Mouse (Mus musculus): Measurements from ENCODE around the gene Gm20767. TPM values are rescaled to one million over a fixed set of nuclear protein-coding genes. Genes with fewer than 3 reads are reported as not detected.
"Not testable (repeated sequence)": the region's sequence is repeated elsewhere in the genome, so short reads cannot be mapped to it uniquely, and the experiment has no call there.

Gene Gm20767
- total and polyA plus RNA-seq, 2 experiments from 2014 or later, result not detected

DNA sequence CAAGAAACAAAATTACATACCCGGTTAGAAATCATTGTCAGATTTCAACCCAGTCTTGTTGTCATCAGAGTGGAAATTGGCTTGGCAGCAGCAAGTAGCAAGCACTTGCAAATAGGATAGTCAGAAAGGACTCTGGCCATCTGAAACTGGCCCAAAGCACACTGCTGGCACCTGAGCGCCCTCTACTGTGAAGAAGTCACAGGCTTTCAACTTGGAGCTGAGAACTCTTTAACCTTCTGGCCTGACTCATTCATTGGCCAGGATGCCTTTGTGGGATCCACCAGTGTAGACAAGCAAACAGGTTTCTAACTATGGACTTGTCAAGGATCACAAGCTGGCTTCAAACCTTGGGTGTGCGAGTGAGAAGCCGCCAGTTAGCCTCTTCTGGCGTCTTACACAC is 28.3 kb downstream of the Gm20767 start:
- H3K4me3 ChIP-seq (ENCODE audit: low read length); H3K9me3 ChIP-seq (ENCODE audit: low read length); ATAC-seq; H3K27ac ChIP-seq; H3K27me3 ChIP-seq (ENCODE audit: insufficient read depth, low read length); H3K4me1 ChIP-seq (ENCODE audit: insufficient read depth, low read length); DNase-seq (ENCODE audit: low spot score); H3K9ac ChIP-seq (replicated peaks; ENCODE audit: low read length); H3K4me2 ChIP-seq (ENCODE audit: low read depth, low read length); H3K36me3 ChIP-seq (ENCODE audit: insufficient read depth, low read length): not testable (repeated sequence)
- 54% methylated on average over 5 of the region's 5 CpGs for WGBS

DNA sequence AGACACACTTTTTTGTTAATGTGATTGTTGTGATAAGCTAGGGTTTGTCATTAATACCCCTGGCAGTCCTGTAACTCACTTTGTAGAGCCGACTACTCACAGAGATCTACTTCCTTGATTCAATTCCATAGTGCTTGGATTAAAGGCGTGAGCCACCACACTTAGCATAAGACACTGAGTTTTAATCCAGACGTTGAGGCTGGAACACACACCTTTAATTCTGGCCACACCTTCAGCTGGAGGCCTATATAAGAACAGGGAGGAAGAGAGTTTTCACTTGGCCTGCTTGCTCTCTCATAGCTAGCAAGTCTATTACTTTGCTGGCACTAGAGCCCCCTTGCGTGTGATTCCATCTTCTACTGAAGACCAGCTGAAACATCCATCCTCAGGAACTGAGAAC is 32.1 kb downstream of the Gm20767 start, which contains the start of gene Gm21818:
Gm21818 (plus strand) TSS at position 301 of the 400 bp plus-strand sequence.
- not testable (repeated sequence) for H3K27me3 ChIP-seq (ENCODE audit: insufficient read depth, low read length); H3K4me1 ChIP-seq (ENCODE audit: insufficient read depth, low read length); H3K4me2 ChIP-seq (ENCODE audit: low read depth, low read length); H3K4me3 ChIP-seq (ENCODE audit: low read length); H3K27ac ChIP-seq; H3K9me3 ChIP-seq (ENCODE audit: low read length); H3K36me3 ChIP-seq (ENCODE audit: insufficient read depth, low read length); DNase-seq (ENCODE audit: low spot score); H3K9ac ChIP-seq (replicated peaks; ENCODE audit: low read length); ATAC-seq
- WGBS, result 80% methylated on average over 4 of the region's 4 CpGs

DNA sequence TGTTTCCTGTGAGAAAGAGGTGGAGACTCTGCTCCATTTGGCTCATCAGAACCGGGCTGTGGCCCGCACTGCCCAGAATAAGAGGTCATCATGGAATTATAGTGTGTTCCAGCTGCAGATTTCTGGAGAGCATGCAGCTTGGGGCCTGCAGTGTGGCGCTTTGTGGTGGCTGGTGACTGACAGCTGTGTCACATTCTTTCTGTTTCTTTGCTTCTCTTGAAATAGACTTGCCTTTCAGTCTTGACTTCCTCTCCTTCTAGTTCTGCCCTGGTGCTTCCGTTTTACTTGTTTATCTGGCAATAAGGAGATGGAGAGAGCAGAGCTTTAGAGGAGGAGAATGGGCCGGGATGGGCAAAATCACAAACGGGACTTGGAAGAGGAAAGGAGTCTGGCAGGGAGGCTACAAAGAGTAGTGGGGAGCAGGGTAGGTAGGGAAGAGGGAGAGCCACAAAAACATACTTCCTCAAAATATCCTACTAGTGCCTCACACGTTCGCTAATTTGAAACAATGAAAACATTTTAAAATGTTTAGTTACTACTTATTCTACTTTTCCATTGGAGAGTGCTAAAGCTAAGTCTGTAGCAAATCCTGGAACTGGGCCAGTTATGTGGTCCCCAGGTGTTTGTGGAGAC is 56.3 kb downstream of the Gm20767 start:
- WGBS, result 80% methylated on average over 7 of the region's 8 CpGs

More for the DNA sequence above, 56.3 kb downstream of the Gm20767 start:
- H3K4me1 ChIP-seq (ENCODE audit: insufficient read depth, low read length); H3K9me3 ChIP-seq (ENCODE audit: low read length); H3K9ac ChIP-seq (replicated peaks; ENCODE audit: low read length); H3K4me3 ChIP-seq (ENCODE audit: low read length); H3K27ac ChIP-seq; DNase-seq (ENCODE audit: low spot score); ATAC-seq; H3K36me3 ChIP-seq (ENCODE audit: insufficient read depth, low read length); H3K27me3 ChIP-seq (ENCODE audit: insufficient read depth, low read length); H3K4me2 ChIP-seq (ENCODE audit: low read depth, low read length): not testable (repeated sequence)

Other genes starting within 250 kb of the Gm20767 start
- gene Tcstv1, start 245.5 kb upstream of the Gm20767 start, total RNA-seq (2014; rRNA removed), result not detected in 2 replicates
- gene Tcstv1, start 245.5 kb upstream of the Gm20767 start, polyA plus RNA-seq (2015; fragmentation: Nextera tagmentation; extraction: Ambion mirVana), result not detected in 2 replicates
- gene Gm21761, start 211.0 kb upstream of the Gm20767 start, total RNA-seq (2014; rRNA removed), result not detected in 2 replicates
- gene Gm21761, start 211.0 kb upstream of the Gm20767 start, polyA plus RNA-seq (2015; fragmentation: Nextera tagmentation; extraction: Ambion mirVana), result not detected in 2 replicates
- not detected in 2 replicates for gene B020031M17Rik, start 189.4 kb upstream of the Gm20767 start, total RNA-seq (2014; rRNA removed)
- not detected in 2 replicates for gene B020031M17Rik, start 189.4 kb upstream of the Gm20767 start, polyA plus RNA-seq (2015; fragmentation: Nextera tagmentation; extraction: Ambion mirVana)
- gene Gm36079, start 113.2 kb upstream of the Gm20767 start, total RNA-seq (2014; rRNA removed), result not detected in 2 replicates
- not detected in 2 replicates for gene Gm36079, start 113.2 kb upstream of the Gm20767 start, polyA plus RNA-seq (2015; fragmentation: Nextera tagmentation; extraction: Ambion mirVana)
- not detected in 2 replicates for gene Gm21188, start 88.1 kb upstream of the Gm20767 start, total RNA-seq (2014; rRNA removed)
- 0.24 TPM in 1 of 2 replicates, not detected in the other for gene Gm21188, start 88.1 kb upstream of the Gm20767 start, polyA plus RNA-seq (2015; fragmentation: Nextera tagmentation; extraction: Ambion mirVana)
- not detected in 2 replicates for gene Gm21818, start 32.2 kb downstream of the Gm20767 start, total RNA-seq (2014; rRNA removed)
- not detected in 2 replicates for gene Gm21818, start 32.2 kb downstream of the Gm20767 start, polyA plus RNA-seq (2015; fragmentation: Nextera tagmentation; extraction: Ambion mirVana)
- gene Gm21762, start 75.7 kb downstream of the Gm20767 start, total RNA-seq (2014; rRNA removed), result not detected in 2 replicates
- not detected in 2 replicates for gene Gm21762, start 75.7 kb downstream of the Gm20767 start, polyA plus RNA-seq (2015; fragmentation: Nextera tagmentation; extraction: Ambion mirVana)
- gene Gm21731, start 98.9 kb downstream of the Gm20767 start, total RNA-seq (2014; rRNA removed), result not detected in 2 replicates
- gene Gm21731, start 98.9 kb downstream of the Gm20767 start, polyA plus RNA-seq (2015; fragmentation: Nextera tagmentation; extraction: Ambion mirVana), result not detected in 2 replicates
- gene AF067061, start 122.9 kb downstream of the Gm20767 start, total RNA-seq (2014; rRNA removed), result not detected in 2 replicates
- not detected in 2 replicates for gene AF067061, start 122.9 kb downstream of the Gm20767 start, polyA plus RNA-seq (2015; fragmentation: Nextera tagmentation; extraction: Ambion mirVana)
- gene BC147527, start 160.1 kb downstream of the Gm20767 start, total RNA-seq (2014; rRNA removed), result not detected in 2 replicates
- 0.15 TPM in 1 of 2 replicates, not detected in the other for gene BC147527, start 160.1 kb downstream of the Gm20767 start, polyA plus RNA-seq (2015; fragmentation: Nextera tagmentation; extraction: Ambion mirVana)
- gene Tcstv3, start 176.6 kb downstream of the Gm20767 start, total RNA-seq (2014; rRNA removed), result not detected in 2 replicates
- not detected in 2 replicates for gene Tcstv3, start 176.6 kb downstream of the Gm20767 start, polyA plus RNA-seq (2015; fragmentation: Nextera tagmentation; extraction: Ambion mirVana)